Comparison of ENCODE assay signal across 8 mouse cellular contexts in genomic region chr10:79664131-79664665, GRCm38 (mm10). TPM values are rescaled to one million over a fixed set of nuclear protein-coding genes. Genes with fewer than 3 reads are reported as not detected.
DNase-seq lines count a peak whose midpoint lies in the region; ATAC-seq and TF ChIP-seq lines count a peak whose summit lies in the region.
"Had no signal": no experiment of that assay in that cellular context is flagged by ENCODE, and none has a peak within 500 bp of the region (broad histone marks: within the 10 kb centered on the region; RNA-seq: fewer than 3 reads in every experiment).

TSS of gene Madcam1 (plus strand) at chr10:79664559.

- no peak within 1 kb of the TSS for H3K27ac ChIP-seq in small intestine, adult 2 months (ENCODE audit: insufficient read depth, low read depth, low read length)
- H3K27ac ChIP-seq: heart, embryonic 13.5 days had no signal

- H3K4me1 ChIP-seq in G1E (ENCODE audit: insufficient read depth, low read depth, low read length): peaks cover 18% of the 10 kb centered on the region
- H3K4me1 ChIP-seq in small intestine, adult 2 months (ENCODE audit: control insufficient read depth, insufficient read depth, insufficient read length, low read length): no peaks in the 10 kb centered on the region
- H3K4me1 ChIP-seq: heart, embryonic 13.5 days had no signal

- no peak within 1 kb of the TSS for H3K4me3 ChIP-seq in G1E (ENCODE audit: low read depth, low read length)
- no peak within 1 kb of the TSS for H3K4me3 ChIP-seq in small intestine, adult 2 months (ENCODE audit: low read depth, low read length)
- H3K4me3 ChIP-seq: heart, embryonic 13.5 days had no signal

- no peaks in the 10 kb centered on the region for H3K36me3 ChIP-seq in G1E (replicated peaks)
- no peaks in the 10 kb centered on the region for H3K36me3 ChIP-seq in small intestine, adult 2 months (ENCODE audit: control insufficient read depth, insufficient read depth, low read length)
- H3K36me3 ChIP-seq: heart, embryonic 13.5 days had no signal

- H3K9me3 ChIP-seq in G1E (replicated peaks): no peaks in the 10 kb centered on the region
- H3K9me3 ChIP-seq: heart, embryonic 13.5 days had no signal

- intact Hi-C loops in gastrocnemius, postnatal 14 days (cut with DNase I; ENCODE audit: low total_unique reads): loop anchor here (5.0 kb wide), 1 partner anchor 67 kb away; no protein-coding TSS in a partner anchor

- ATAC-seq in G1E (ENCODE audit: extremely low read depth, insufficient number of reproducible peaks, low FRiP score, poor library complexity, severe bottlenecking): 0 out of 2 replicates have a peak, but pooled peaks have one; percentile 18

- 15% methylated on average over 13 of the region's 13 CpGs for WGBS in small intestine, adult 2 months

- peak; percentile 84 to 85 for DNase-seq in B cell, adult 2 months
- peak; percentile 63 for DNase-seq in G1E (ENCODE audit: low spot score)
- peak; percentile 70 for DNase-seq in cerebellum, adult 8-10 months
- DNase-seq in gastrocnemius, postnatal 14 days: peak; percentile 68
- DNase-seq in kidney, postnatal 4 days: peak; percentile 88 to 90
- DNase-seq in lung, postnatal 4 days: peak; percentile 65 to 81

- H3K27me3 ChIP-seq in G1E (ENCODE audit: insufficient read depth, low read length): peaks cover 34% of the 10 kb centered on the region
- H3K27me3 ChIP-seq in small intestine, adult 2 months (ENCODE audit: control insufficient read depth, insufficient read depth, low read length): no peaks in the 10 kb centered on the region

- no peak for TF ChIP-seq POLR2A in small intestine, adult 2 months (IDR thresholded peaks at IDR 0.05; ENCODE audit: low read depth, low read length)

- peak; percentile 98 for TF ChIP-seq CTCF in G1E (IDR thresholded peaks at IDR 0.05; ENCODE audit: low read depth, low read length)
- TF ChIP-seq CTCF in small intestine, adult 2 months (IDR thresholded peaks at IDR 0.05; ENCODE audit: extremely low read depth, insufficient read length, insufficient replicate concordance, low read depth, low read length): peak; percentile 89

RNA-seq across cellular contexts. Expression of gene Madcam1, which starts in this region (rescaled TPM):
- total RNA-seq in G1E (2014; fragmentation: Nextera tagmentation) (not detected in 2 replicates), G1E (2017) (not detected in 2 replicates)
- polyA plus RNA-seq in G1E (2012): not detected in 2 replicates
- not detected for total RNA-seq in gastrocnemius, postnatal 14 days (2021)
- polyA plus RNA-seq in small intestine, adult 2 months (2012; rRNA removed): 9.9 and 20.7 TPM in 2 replicates

Comparison
In these comparisons a context has a peak if more than half of its experiments do, and no peak if none do; other contexts are left out.
1. RNA of gene Madcam1 (polyA plus RNA-seq): 9.9 to 20.7 TPM in small intestine, adult 2 months; not detected in G1E; every median in the first group is over 10 times any median in the second.
2. Peak in DNase-seq and ATAC-seq in G1E; RNA of the gene not detected or under 1 TPM.
3. Peak in DNase-seq in gastrocnemius, postnatal 14 days; RNA of the gene not detected or under 1 TPM.
4. Peak in every context shown above with its lines, with median percentiles within 50 percentile points of each other: DNase-seq.